Mouse (Mus musculus) midbrain, embryonic 12.5 days (tissue): ENCODE measurements around the gene Sptssb. TPM values are rescaled to one million over a fixed set of nuclear protein-coding genes. Genes with fewer than 3 reads are reported as not detected.

Source experiments
- ATAC-seq: fragments of 200-750 bp; cut with Nextera tagmentation; 2 replicates; pipeline ENCODE4 v1.8.0; 2017; ENCODE audit warnings: low read depth, moderate TSS enrichment, moderate library complexity; ENCODE audit not compliant: low FRiP score
- H3K27ac ChIP-seq: fragments of 300-500 bp; sonication (generic); replicated peaks from 2 replicates; pipeline ENCODE4 v1.5.1; 2016; ENCODE audit warnings: mild to moderate bottlenecking
- H3K27me3 ChIP-seq: fragments of 300-500 bp; sonication (generic); 2 replicates; pipeline ENCODE4 v1.6.1; 2016; ENCODE audit warnings: mild to moderate bottlenecking
- H3K36me3 ChIP-seq: fragments of 300-500 bp; sonication (generic); 2 replicates; pipeline ENCODE4 v1.6.1; 2016
- H3K4me1 ChIP-seq: fragments of 300-500 bp; sonication (generic); 2 replicates; pipeline ENCODE4 v1.6.1; 2016
- H3K4me2 ChIP-seq: fragments of 300-500 bp; sonication (generic); replicated peaks from 2 replicates; pipeline ENCODE4 v1.6.1; 2016; ENCODE audit warnings: mild to moderate bottlenecking, moderate library complexity
- H3K4me3 ChIP-seq: fragments of 300-500 bp; sonication (generic); 2 replicates; pipeline ENCODE4 v1.5.1; 2016; ENCODE audit warnings: mild to moderate bottlenecking
- H3K9ac ChIP-seq: fragments of 300-500 bp; sonication (generic); replicated peaks from 2 replicates; pipeline ENCODE4 v1.6.1; 2016; ENCODE audit warnings: mild to moderate bottlenecking, moderate library complexity
- H3K9me3 ChIP-seq: fragments of 300-500 bp; sonication (generic); 2 replicates; pipeline ENCODE4 v1.6.1; 2016; ENCODE audit warnings: mild to moderate bottlenecking
- WGBS: fragments of 180-500 bp; shearing (Covaris S2); methylation state at CpG from one replicate; pipeline ENCODE4 v1.1.7; 2016; 5-methylcytosine and 5-hydroxymethylcytosine counted together
- polyA plus RNA-seq: library from polyadenylated mRNA; unstranded; fragments of >200 nt; fragmentation: Nextera tagmentation; extraction: Ambion mirVana; gene quantifications from 2 replicates; pipeline ENCODE4 v1.2.1, GENCODE M21; 2016

Sptssb gene
- polyA plus RNA-seq = 0.17 and 0.24 TPM in 2 replicates

- Histone ChIP-seq H3K27ac (no peak within 1 kb of the TSS), H3K4me1 (peaks cover 2% of the 10 kb centered on the region; the same call in 1 of the 2 replicates), H3K4me2 (peak within 1 kb of the TSS; percentile 89), H3K9ac (peak within 1 kb of the TSS; percentile 43), H3K9me3 (no peaks in the 10 kb centered on the region), H3K36me3 (no peaks in the 10 kb centered on the region), H3K27me3 (peaks cover 23% of the 10 kb centered on the region), H3K4me3 (peak within 1 kb of the TSS; percentile 48)
- WGBS = 3% methylated on average over 24 of the region's 24 CpGs
- peak; percentile 73 for ATAC-seq
These were observed at the start of gene Sptssb for GRCm38 (mm10) chr3:69859858-69860588. Gene Sptssb, minus strand, starts transcription at chr3:69859940.

- Histone ChIP-seq H3K36me3 (no peaks in the 10 kb centered on the region), H3K4me2 (no peak overlapping the region), H3K4me3 (no peak overlapping the region), H3K9me3 (no peaks in the 10 kb centered on the region), H3K27me3 (no peaks in the 10 kb centered on the region), H3K27ac (no peak overlapping the region), H3K4me1 (no peaks in the 10 kb centered on the region), H3K9ac (no peak overlapping the region)
- WGBS = 54% methylated on average over 4 of the region's 4 CpGs
- 0 out of 2 replicates have a peak, but pooled peaks have one; percentile 54 for ATAC-seq
These were observed 48.3 kb upstream of the Sptssb start for GRCm38 (mm10) chr3:69908074-69908473.

GRCm38 (mm10) chr3:69907564-69907963, 47.8 kb upstream of the Sptssb start:
- H3K36me3 ChIP-seq = no peaks in the 10 kb centered on the region
- no peak overlapping the region for H3K4me2 ChIP-seq
- no peak overlapping the region for H3K4me3 ChIP-seq
- no peaks in the 10 kb centered on the region for H3K27me3 ChIP-seq
- no peaks in the 10 kb centered on the region for H3K9me3 ChIP-seq
- no peaks in the 10 kb centered on the region for H3K4me1 ChIP-seq
- WGBS = 54% methylated on average over 6 of the region's 6 CpGs
- ATAC-seq = peak; percentile 47; the same call in 1 of the 2 replicates
- H3K9ac ChIP-seq = no peak overlapping the region
- no peak overlapping the region for H3K27ac ChIP-seq

- Histone ChIP-seq H3K27ac (no peak overlapping the region), H3K9me3 (no peaks in the 10 kb centered on the region), H3K27me3 (no peaks in the 10 kb centered on the region), H3K36me3 (no peaks in the 10 kb centered on the region), H3K4me2 (no peak overlapping the region), H3K4me1 (no peaks in the 10 kb centered on the region), H3K4me3 (no peak overlapping the region), H3K9ac (no peak overlapping the region)
- 90% methylated on average over 9 of the region's 9 CpGs for WGBS
- ATAC-seq = no peak
These were observed 43.2 kb upstream of the Sptssb start for GRCm38 (mm10) chr3:69902787-69903477.

- Histone ChIP-seq H3K36me3 (no peaks in the 10 kb centered on the region), H3K9me3 (no peaks in the 10 kb centered on the region), H3K9ac (no peak overlapping the region), H3K4me3 (no peak overlapping the region), H3K4me2 (no peak overlapping the region), H3K27ac (no peak overlapping the region), H3K27me3 (no peaks in the 10 kb centered on the region), H3K4me1 (no peaks in the 10 kb centered on the region)
- 74% methylated on average over 2 of the region's 2 CpGs for WGBS
- ATAC-seq = no peak
These were observed 42.6 kb upstream of the Sptssb start for GRCm38 (mm10) chr3:69902382-69902781.

DNA sequence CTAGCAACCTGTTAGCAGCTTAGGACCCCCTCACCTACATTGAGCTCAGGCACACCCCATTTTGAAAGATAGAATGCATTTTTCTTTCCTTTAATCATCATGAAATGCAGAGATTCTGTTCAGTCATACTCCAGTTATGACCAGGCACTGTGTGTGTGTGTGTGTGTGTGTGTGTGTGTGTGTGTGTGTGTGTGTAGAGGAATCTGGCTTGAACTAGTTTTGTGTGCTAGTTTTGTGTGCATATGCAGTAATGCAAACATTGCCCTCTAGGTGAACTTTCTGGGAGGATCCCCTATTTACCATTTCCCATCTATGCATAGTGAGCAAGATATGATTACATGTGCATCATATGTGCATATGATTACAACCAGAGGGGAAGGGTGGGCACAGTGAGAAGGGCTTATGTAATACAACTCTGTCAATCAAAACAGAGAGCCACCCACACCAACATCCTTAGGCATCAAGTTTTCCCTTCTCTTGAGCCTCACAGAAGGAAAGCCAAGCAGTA, 42.2 kb upstream of the Sptssb start:
- no peak for ATAC-seq
- Histone ChIP-seq H3K27ac (no peak overlapping the region), H3K4me2 (no peak overlapping the region)

DNA sequence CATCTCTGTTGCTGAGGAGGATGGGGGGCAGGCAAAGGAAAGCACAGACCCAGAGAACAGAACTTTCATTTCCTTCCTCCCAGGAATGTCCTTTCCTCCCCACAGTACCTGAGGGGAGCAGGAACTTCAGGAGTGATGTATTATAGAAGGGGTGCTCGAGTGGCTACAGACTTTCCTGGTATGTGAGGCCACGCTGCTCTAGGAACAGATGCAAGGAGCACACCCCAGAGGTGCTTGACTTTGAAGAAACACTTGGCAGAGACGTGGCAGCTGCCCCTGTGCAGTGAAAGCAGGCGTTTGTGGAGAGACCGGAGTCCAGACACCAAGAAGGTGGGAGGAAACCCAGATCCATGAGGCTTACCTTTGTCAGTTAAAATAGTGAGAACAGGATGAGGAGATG, 40.6 kb upstream of the Sptssb start:
- no peak for ATAC-seq
- no peaks in the 10 kb centered on the region for H3K4me1 ChIP-seq
- H3K27me3 ChIP-seq = no peaks in the 10 kb centered on the region
- no peak overlapping the region for H3K9ac ChIP-seq
- no peaks in the 10 kb centered on the region for H3K9me3 ChIP-seq
- no peak overlapping the region for H3K4me2 ChIP-seq
- no peak overlapping the region for H3K4me3 ChIP-seq
- no peak overlapping the region for H3K27ac ChIP-seq
- WGBS = 75% methylated on average over 5 of the region's 5 CpGs
- no peaks in the 10 kb centered on the region for H3K36me3 ChIP-seq

More for the DNA sequence above, 42.2 kb upstream of the Sptssb start:
- Histone ChIP-seq H3K4me1 (no peaks in the 10 kb centered on the region), H3K36me3 (no peaks in the 10 kb centered on the region), H3K9ac (no peak overlapping the region), H3K27me3 (no peaks in the 10 kb centered on the region), H3K9me3 (no peaks in the 10 kb centered on the region), H3K4me3 (no peak overlapping the region)

GRCm38 (mm10) chr3:69897917-69898594, 38.3 kb upstream of the Sptssb start:
- 77% methylated on average over 7 of the region's 8 CpGs for WGBS
- no peaks in the 10 kb centered on the region for H3K4me1 ChIP-seq
- no peaks in the 10 kb centered on the region for H3K36me3 ChIP-seq
- no peak overlapping the region for H3K9ac ChIP-seq
- H3K27me3 ChIP-seq = no peaks in the 10 kb centered on the region
- H3K4me2 ChIP-seq = no peak overlapping the region
- H3K27ac ChIP-seq = no peak overlapping the region
- ATAC-seq = peak; percentile 58; the same call in 1 of the 2 replicates
- no peak overlapping the region for H3K4me3 ChIP-seq
- H3K9me3 ChIP-seq = no peaks in the 10 kb centered on the region

DNA sequence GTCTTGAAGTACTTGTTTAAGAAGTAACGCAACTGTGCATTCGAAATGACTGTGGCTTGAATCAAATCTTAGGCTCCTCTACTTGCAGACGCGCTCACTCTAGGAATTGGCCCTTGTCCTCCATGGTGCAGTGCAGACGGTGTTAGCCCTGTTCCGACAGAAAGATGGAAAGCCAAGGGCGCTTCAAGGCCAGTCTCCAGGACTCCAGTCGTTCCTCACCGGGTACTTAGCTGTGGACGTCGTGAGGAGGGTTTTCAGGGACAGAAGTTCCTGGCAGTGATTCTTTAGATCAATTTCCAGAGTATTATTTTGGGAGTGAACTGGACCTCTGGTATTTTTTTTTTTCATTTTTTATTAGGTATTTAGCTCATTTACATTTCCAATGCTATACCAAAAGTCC, 35.8 kb upstream of the Sptssb start:
- H3K36me3 ChIP-seq = no peaks in the 10 kb centered on the region
- no peaks in the 10 kb centered on the region for H3K4me1 ChIP-seq
- H3K9ac ChIP-seq = no peak overlapping the region
- H3K27ac ChIP-seq = no peak overlapping the region
- no peaks in the 10 kb centered on the region for H3K9me3 ChIP-seq
- H3K27me3 ChIP-seq = no peaks in the 10 kb centered on the region
- no peak overlapping the region for H3K4me2 ChIP-seq
- H3K4me3 ChIP-seq = no peak overlapping the region
- 90% methylated on average over 11 of the region's 11 CpGs for WGBS
- ATAC-seq = no peak

DNA sequence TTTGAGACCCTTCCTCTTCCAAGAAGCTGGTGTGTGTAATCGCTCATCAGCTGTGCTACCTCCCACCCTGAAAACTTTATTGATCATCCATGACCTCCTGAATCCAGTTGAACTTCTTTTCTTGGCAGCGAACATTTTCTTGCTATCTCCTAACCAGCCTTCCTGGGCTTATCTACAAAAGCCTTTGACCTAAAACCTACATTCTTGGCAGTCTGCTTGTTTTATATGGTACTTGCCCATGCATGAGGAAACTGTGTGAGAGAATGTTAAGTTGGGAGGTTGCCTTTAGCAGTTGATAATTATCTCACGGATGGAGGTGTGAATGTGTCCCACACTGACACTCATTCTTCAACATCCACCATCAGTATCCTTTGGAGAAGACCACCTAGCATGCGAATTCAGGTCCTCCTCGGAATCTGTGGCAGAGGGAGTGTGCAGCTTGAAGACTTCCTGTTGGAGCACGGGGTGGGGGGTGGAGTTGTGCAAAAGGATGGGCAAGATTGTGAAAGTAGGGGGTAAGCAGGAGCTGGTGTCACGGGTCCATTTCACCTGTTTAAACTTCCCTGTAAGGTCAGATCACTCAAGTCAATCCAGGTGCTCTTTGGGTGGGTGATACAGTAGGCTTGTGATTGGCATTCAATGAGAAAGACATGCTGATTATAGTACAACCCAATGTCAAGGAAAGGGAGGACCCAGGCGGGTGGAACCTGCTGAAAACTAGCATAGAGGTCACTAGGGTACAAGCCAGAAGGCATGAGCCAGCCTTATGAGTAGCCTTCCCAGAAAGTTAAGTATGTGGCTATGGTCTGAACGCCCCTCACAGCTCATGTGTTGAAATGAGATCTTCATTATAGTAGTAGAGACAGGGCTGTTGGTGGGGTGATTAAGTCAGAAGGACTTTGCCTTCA, 32.7 kb upstream of the Sptssb start:
- Histone ChIP-seq H3K4me3 (no peak overlapping the region), H3K36me3 (no peaks in the 10 kb centered on the region), H3K27ac (no peak overlapping the region), H3K4me2 (no peak overlapping the region), H3K4me1 (no peaks in the 10 kb centered on the region), H3K9me3 (no peaks in the 10 kb centered on the region), H3K9ac (no peak overlapping the region), H3K27me3 (no peaks in the 10 kb centered on the region)
- no peak for ATAC-seq
- WGBS = 86% methylated on average over 9 of the region's 9 CpGs

DNA sequence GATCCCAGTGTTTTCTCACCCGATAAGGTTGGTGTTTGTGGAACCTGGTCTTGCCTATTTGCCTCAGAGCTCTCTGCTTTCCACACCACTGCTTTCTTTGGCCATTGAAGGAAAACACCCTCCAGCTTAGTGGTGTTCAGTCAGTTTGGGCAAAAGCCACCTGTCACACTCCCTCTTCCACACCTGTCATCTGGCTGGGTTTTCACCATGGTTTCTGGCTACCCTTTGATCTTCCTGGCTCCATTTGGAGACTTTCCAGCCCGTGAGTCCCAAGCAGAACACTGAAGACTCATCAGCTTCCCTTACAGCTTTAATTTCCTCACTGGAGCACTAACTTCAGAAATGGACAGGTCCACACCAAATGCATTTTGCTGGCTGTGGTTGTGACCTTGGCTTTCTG, 26.1 kb upstream of the Sptssb start:
- no peak overlapping the region for H3K27ac ChIP-seq
- no peaks in the 10 kb centered on the region for H3K27me3 ChIP-seq
- no peaks in the 10 kb centered on the region for H3K36me3 ChIP-seq
- no peak overlapping the region for H3K4me2 ChIP-seq
- H3K4me1 ChIP-seq = no peaks in the 10 kb centered on the region
- H3K9ac ChIP-seq = no peak overlapping the region
- no peaks in the 10 kb centered on the region for H3K9me3 ChIP-seq
- H3K4me3 ChIP-seq = no peak overlapping the region
- 85% methylated on average over 2 of the region's 2 CpGs for WGBS
- no peak for ATAC-seq
